Mouse (Mus musculus) layer of hippocampus, postnatal 36 days (tissue): ENCODE measurements at regions not wholly inside any gene's neighbourhood (a gene's known extent, or its start where the extent isn't known, plus 50 kb on each side); places are given as distances from the start of the nearest gene placed in this dataset.
"Not testable (repeated sequence)": the region's sequence is repeated elsewhere in the genome, so short reads cannot be mapped to it uniquely, and the experiment has no call there.

Experiments used
- DNase-seq, 2 experiments: peaks; one replicate each; pipeline ENCODE4 v3.0.0; 2022

DNA sequence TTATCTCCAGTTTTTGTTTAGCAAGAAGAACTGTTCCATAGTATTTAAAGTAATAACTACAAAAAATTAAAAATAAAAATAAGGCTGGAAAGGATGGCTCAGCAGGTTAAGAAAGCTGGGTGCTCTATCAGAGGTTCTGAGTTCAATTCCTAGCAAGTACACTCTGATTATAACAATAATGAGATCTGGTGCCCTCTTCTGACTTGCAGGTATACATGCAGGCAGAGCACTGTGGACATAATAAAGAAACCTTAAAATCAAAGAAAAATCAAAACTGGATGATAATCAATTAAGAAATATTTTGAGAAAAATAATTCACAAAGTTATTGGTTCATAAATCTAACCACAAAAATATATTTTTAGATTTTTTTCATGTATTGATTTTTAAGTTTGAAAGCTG lies 346.7 kb upstream of the Cdh8 start:
- no peak for DNase-seq

DNA sequence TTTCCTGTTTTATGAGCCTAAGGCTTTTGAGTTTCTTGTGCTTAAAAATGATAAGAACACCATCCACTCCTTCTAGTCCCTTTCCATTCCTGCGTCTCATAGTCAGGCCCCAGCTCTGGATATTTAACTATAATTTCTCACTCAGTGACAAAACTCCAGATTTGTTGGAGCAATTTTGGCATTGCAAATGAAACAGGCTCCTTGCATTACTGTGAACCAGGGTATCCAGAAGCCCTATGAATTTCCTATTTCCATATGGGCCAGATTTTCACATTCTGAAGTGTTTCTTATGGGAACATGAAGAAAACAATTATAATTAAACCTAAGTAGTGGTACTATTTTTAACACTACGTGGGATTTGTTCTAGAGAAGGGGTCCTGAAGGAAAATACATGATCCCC lies 319.9 kb upstream of the Cdh8 start:
- no peak for DNase-seq

DNA sequence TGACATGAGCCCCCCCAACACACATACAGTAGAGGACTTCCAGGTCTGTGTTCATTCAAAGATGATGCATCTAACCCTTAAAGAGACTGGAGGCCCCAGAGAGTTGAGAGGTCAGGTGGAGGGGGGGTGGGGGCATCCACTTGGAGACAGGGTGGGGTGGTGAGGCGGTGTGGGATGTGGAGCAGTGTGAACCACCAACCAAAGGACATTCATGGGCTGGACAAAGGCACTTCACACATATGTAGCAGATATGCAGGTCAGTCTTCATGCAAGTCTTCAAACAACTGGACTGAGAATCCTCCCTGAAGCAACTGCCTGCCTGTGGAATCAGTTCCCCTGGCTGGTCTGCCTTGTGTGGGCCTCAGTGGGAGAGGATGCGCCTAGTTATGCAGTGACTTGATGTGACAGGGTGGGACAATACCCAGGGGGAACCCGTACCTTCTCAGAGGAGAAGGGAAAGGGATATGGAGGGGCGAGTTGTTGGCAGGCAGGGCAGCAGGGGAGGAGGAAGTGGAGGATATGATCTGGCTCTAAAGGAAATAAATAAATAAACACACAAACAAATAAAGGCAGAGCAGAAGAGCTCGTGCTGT lies 308.5 kb upstream of the Cdh8 start:
- no peak for DNase-seq

DNA sequence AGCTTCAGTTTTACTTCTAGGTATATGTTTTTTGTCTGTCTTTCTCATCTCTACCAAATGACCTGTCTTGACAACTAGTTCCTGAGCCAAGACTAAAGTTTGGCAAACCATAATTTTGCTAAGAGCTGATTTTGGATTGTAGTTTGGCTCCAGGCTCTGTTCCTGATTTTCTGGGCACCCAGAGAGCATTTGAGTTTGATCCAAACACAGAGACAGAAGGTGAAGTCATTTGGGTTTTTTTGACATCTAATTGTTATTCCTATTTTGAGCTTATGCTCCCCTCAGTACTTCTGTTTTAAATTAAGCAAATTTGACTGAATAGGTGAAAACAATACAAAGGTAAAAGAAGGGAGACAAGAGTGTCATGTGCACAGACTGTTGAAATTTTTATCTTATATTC lies 302.7 kb upstream of the Cdh8 start:
- peak in 1 of 2 experiments; percentile 10 for DNase-seq

DNA sequence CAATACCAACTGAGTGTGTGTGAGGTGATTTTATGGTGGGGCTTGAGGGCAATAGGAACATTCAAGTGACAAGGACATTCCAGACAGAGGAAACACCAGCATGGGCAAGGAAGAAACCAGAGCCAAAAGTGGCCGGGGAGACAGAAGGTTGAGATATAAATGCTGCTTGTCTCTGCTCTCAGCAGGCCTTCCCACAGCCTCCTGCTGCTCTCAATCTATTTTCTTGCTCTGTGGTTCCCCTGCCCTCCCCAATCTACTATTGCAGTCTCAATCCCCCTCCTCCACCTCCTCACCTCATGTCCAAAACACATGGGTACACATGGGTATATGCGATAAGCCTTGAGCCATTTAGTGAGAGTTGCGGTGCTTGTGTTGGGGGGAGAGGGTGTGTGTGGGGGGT lies 265.4 kb upstream of the Cdh8 start:
- no peak for DNase-seq

DNA sequence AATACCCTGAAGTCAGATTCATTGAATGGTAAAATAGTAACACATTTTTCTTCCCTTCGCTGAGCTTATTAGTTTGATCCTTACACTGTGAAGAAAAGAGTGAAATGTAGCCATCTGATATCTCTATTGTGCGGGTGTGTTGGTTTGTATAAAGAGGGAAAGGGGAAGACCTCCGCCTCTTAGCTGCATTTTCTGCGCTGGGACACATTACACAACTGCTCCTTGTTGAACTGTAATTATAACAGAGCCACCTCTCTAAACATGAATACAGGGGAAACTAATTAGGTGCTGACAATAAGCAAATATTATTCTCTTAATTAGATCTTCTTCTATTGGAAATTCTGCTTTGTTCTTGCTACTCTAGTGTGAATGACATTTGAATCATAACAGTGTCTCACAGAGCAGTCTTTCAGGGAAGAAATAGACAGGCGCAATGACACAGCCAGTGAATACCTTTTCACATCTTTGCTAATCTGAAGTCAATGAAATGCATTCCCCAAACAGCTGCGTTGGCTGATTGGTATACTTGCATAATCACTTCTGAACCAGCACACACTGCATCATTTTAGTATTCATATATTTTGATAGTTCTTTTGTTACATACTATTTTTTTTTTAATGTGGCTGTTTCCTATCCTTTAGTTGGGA lies 263.1 kb upstream of the Cdh8 start:
- not testable (repeated sequence) for DNase-seq

DNA sequence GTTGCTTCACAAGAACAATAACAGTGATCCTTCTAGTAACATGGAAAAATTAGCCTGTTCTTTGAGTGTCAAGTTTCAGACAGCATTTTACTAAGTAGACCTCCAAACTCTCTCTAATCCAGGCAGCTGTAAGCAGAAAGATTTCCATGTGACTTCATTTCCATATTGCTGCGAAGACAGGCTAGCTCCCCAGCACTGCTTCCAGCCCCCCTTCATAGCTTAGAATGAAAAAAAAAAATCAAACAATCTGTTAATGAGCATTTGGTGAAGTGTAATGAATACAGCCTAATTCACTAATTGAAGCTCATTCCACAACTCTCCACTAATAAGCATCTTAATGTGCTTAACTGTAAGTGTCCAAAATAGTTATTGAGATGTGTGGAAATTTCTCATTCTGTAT lies 251.4 kb upstream of the Cdh8 start:
- not testable (repeated sequence) for DNase-seq

DNA sequence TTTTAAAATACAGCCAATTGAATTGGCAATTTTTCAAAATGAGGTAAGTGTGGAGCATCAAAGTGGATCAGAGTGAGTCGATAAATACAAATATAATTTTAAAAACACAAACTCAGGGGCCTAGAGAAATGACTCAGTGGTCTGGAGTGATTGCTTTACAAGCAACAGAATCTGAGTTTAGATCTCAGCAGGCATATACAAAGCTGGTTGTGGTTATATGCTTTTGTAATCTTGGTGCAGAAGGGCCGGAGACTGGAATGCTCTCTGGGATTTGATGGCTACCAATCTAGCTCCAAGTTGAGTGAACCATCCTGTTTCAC lies 235.0 kb upstream of the Cdh8 start:
- no peak for DNase-seq

DNA sequence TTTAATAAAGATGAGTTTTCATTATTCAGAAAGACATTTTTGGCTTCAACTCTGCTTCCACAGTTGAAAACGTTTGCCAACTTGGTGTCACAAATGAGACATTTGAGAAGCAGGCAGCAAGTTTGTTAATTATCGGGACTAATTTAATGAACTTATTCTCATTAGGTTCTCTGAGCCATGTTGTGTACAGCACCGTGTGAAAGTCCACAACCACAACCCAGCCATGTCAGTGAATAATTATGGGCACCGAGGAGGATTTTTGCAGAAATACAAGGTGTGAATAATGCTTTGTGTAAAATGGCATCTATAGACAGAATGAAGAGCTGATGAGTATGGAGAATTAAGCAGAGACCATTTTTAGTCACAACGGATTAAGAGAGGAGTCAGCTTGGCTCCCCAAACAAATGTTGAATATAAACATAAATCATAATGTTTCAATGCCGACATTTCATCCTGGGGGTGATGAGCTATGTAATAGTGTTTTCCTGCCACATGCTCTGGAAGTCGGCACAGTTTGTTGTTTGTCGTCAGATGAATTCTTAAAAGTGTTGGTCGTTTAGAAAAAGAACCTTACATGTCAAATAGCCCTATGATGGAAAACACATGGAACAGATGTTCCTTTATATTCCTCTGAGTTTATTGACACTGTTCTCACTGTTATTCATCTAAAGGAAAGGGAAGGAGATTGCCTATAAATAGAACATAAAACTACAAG lies 234.5 kb upstream of the Cdh8 start:
- DNase-seq, result no peak

DNA sequence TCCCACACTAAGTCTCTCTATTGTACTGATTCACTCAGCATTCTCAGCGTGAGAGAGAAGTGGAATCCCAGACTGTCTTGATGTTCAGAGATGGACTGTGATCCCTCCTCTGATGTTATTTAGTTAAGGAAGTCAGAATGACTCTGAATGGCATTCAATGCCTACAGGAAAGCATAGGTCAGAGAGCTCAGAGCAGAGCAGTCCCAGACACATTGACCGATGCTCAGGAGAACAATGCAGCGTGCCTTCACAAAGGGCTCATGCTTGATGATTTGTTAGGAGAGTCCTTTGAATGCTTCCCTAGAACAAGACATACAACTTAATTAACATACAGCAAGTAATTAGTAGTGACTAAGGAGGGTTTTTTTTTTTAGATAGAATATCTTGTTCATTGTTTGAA lies 224.3 kb upstream of the Cdh8 start:
- no peak for DNase-seq

DNA sequence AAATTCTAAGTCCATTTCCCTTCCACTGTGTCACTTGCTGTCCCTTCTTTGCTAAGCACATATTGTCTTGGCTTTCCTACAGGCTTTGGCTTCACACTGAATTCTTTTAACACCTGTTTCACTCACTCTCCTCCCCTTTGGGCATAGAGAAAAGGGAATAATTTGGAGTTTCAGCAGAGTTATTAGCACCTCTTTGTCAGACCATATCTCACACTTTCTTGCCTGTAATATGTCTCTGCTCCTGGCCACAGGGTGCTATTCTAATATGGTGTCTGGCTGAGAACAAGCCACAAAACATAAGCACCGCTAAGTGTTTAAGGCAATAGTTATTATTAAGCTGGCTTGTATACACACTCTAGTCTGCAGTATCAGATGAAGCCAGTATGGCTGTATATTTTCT lies 214.7 kb upstream of the Cdh8 start:
- not testable (repeated sequence) for DNase-seq

DNA sequence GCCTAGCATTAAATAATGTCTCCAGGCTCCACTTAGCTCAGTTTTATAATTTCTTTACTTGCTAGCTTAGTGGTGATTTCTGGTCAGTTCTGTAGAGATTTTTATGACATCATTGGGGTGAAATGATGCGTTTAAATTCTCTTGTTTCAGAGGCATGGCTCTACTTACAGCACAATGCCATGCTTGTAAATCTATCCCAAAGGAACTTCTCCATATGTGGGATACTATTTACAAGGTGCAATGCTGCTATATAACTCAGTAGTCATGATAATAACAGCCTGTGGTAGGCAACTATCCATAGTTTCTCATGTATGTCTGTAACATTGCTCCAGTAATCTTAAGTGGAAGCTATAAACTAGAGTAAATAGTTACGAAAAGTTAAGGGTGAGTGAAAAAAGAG lies 205.4 kb upstream of the Cdh8 start:
- no peak for DNase-seq

DNA sequence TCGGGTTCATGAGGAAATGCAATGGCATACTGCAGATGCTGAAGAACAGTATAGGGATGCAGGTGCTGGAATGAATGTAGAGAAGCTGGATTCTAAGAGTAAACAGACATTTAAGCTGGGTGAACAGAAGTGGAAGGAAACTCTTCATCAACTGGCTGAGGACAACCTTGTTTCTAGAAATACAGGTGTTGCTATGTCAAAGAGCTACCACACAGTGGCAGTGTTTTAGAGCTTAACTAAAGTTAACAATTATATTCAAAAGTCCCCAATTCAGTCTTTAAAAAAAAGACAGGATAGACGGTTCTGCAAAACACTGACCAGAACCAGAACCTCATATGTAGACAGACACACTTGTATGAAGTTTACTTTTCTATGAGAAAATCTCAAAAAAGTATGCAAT lies 188.1 kb upstream of the Cdh8 start:
- DNase-seq, result not testable (repeated sequence)

DNA sequence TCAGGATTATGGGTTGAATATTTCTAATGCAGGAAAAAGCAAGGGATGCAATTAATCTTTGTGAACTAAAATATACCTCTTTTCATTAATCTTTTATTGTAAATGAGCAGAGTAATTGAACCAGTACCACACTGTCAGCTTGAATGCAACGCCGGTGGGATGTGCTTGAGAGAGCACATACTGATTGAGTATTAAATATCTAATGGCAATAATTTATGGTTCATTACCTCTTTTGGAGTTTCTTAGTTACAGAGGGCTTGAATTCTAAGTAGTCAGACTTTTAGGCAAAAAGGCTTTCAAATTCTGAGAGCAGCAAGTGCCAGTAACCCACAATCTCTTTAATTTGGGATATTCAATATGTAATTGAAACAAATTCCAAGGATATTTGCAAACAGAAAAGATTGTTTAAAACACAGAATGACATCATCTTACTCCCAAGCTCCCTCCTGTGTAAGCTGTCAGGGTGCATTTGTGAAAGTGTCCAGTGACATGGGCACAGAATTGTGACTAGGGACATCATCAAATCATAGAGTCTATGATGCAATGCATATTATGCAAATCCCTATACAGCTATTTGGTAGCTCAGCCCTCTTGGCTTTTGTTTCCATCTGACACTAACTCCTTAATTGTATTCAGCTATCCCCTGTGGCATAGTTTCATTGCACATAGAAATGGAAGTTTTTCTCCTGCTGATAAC lies 175.2 kb upstream of the Cdh8 start:
- no peak for DNase-seq

DNA sequence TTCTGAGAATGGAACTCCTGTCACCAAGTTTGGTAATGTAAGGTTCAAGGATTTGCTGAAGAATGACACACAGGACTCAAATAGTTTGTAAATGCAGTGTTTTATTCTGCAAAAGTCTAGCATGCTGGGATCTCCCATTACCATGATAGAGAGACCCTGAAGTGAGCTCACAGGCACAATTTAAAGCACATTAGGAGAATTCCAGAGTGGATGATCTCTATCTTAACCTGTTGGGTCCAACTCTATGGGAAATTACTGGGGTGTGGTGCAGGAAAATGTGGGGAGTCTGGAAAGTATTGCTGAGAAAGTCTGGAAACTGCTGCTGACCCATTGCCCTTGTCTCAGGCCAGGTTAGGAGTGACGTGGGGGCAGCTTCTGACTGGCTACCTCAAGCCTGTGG lies 127.8 kb upstream of the Cdh8 start:
- no peak for DNase-seq

DNA sequence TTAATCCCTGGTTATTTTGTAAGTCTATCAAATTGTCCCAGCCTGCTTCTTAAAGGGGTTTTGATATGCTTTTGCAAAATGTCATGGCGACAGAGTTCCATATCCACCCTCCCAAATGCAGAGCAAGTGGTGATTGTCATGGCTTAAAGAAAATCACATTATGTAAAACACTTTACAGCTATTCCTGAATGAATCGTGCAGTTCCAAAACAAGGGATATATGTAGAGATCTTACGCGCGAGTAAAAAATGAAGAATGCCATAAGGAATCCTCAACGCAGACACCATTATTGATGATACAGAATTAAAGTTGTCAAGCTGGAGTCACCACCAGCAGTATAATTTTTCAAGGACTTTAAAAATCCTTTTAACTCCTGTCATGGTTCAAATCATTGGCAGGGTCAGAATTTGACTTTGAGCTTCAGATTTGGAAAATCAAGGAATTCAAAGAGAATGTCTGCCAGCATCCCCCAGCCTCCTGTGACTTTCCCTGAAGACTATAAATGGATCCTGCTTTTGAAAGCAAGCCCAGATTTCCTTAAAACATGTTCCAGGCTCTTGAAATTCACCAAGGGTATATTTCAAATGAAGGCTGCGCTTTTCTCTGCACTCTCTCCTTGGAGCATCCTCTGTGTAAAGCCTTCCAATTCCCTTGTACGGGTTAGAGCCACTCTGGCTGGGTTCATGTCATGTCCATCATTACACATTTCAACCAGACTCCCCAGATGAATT lies 116.6 kb upstream of the Cdh8 start:
- peak in 1 of 2 experiments; percentile 4 for DNase-seq

DNA sequence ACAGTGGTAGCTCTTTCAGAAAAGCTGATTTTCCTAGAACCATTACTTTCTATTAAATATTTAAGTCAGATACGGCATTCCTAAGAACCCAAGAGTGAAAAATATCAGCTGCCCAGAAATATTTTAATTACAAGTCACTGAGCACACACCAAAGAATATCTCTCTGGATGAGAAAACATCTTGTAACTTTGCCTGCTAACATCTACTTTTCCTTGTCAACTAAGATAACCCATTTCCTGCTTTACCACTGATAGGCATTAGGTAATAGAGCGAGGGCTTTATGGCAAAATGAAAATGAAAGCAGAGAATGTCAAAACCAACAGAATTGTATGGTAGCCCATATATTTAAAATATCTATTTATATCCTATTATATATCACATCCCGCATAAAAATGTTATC lies 85.8 kb upstream of the Cdh8 start:
- no peak for DNase-seq
